Mouse (Mus musculus) kidney, postnatal 0 days (tissue): ENCODE results near the gene Fam49a. TPM values are rescaled to one million over a fixed set of nuclear protein-coding genes. Genes with fewer than 3 reads are reported as not detected.

Source experiments
- ATAC-seq: fragments of 200-750 bp; cut with Nextera tagmentation; replicated peaks from 2 replicates; pipeline ENCODE4 v1.8.0; 2017; ENCODE audit warnings: low read depth, moderate number of reproducible peaks, moderate TSS enrichment, moderate library complexity; ENCODE audit not compliant: low FRiP score
- DNase-seq: peaks from one replicate; pipeline ENCODE4 v3.0.0-alpha.2; 2016; ENCODE audit warnings: low spot score
- H3K27ac ChIP-seq: fragments of 300-500 bp; sonication (generic); 2 replicates; pipeline ENCODE4 v1.5.1; 2014; ENCODE audit warnings: mild to moderate bottlenecking
- H3K27me3 ChIP-seq: fragments of 300-500 bp; sonication (generic); 2 replicates; pipeline ENCODE4 v1.6.1; 2014; ENCODE audit warnings: low read length, mixed read lengths; ENCODE audit not compliant: insufficient read depth
- H3K36me3 ChIP-seq: fragments of 300-500 bp; sonication (generic); 2 replicates; pipeline ENCODE4 v1.6.1; 2014; ENCODE audit warnings: low read length, mixed read lengths; ENCODE audit not compliant: insufficient read depth
- H3K4me1 ChIP-seq: fragments of 300-500 bp; sonication (generic); replicated peaks from 2 replicates; pipeline ENCODE4 v1.6.1; 2014; ENCODE audit warnings: antibody characterized with exemption, low read length, mixed read lengths; ENCODE audit not compliant: insufficient read depth
- H3K4me2 ChIP-seq: fragments of 300-500 bp; sonication (generic); 2 replicates; pipeline ENCODE4 v1.6.1; 2014; ENCODE audit warnings: mild to moderate bottlenecking, low read length, moderate library complexity, mixed read lengths
- H3K4me3 ChIP-seq: fragments of 300-500 bp; sonication (generic); replicated peaks from 2 replicates; pipeline ENCODE4 v1.5.1; 2014; ENCODE audit warnings: low read depth, low read length
- H3K9ac ChIP-seq: fragments of 300-500 bp; sonication (generic); 2 replicates; pipeline ENCODE4 v1.6.1; 2014; ENCODE audit warnings: low read depth, low read length
- H3K9me3 ChIP-seq: fragments of 300-500 bp; sonication (generic); replicated peaks from 2 replicates; pipeline ENCODE4 v1.6.1; 2016; ENCODE audit warnings: low read length, inconsistent platforms, mixed read lengths
- CTCF ChIP-seq: IDR thresholded peaks from 2 replicates; pipeline ENCODE4 v1.5.1; 2016; ENCODE audit warnings: antibody characterized with exemption, low read depth, mild to moderate bottlenecking, moderate library complexity
- WGBS: fragments of 180-500 bp; shearing (Covaris S2); extraction: QIAGEN DNeasy Blood & Tissue Kit; methylation state at CpG from one replicate; pipeline ENCODE4 v1.1.7; 2014; 5-methylcytosine and 5-hydroxymethylcytosine counted together
- polyA plus RNA-seq: library from polyadenylated mRNA; unstranded; fragments of >200 nt; fragmentation: Nextera tagmentation; extraction: Ambion mirVana; gene quantifications from 2 replicates; pipeline ENCODE4 v1.2.1, GENCODE M21; 2015

The Fam49a gene
- polyA plus RNA-seq, 1 experiment from 2014 or later: 5.6 TPM

GRCm38 (mm10) chr12:12420841-12421579 lies 159.1 kb downstream of the Fam49a start:
- Histone ChIP-seq H3K4me2 (peak overlapping the region; percentile 59), H3K9me3 (no peaks in the 10 kb centered on the region), H3K27ac (no peak overlapping the region), H3K36me3 (no peaks in the 10 kb centered on the region), H3K9ac (peak overlapping the region; percentile 63), H3K4me3 (peak overlapping the region; percentile 29), H3K27me3 (no peaks in the 10 kb centered on the region), H3K4me1 (no peaks in the 10 kb centered on the region)
- ATAC-seq: peak; percentile 91
- TF ChIP-seq CTCF: peak; percentile 95
- 11% methylated on average over 25 of the region's 25 CpGs for WGBS
- DNase-seq: peak; percentile 90

GRCm38 (mm10) chr12:12421580-12421878 lies 159.6 kb downstream of the Fam49a start:
- H3K27me3 ChIP-seq: no peaks in the 10 kb centered on the region
- no peak overlapping the region for H3K4me2 ChIP-seq
- no peak overlapping the region for H3K27ac ChIP-seq
- no peaks in the 10 kb centered on the region for H3K36me3 ChIP-seq
- TF ChIP-seq CTCF: no peak
- no peaks in the 10 kb centered on the region for H3K9me3 ChIP-seq
- 94% methylated on average over 8 of the region's 8 CpGs for WGBS
- H3K4me3 ChIP-seq: no peak overlapping the region
- no peak overlapping the region for H3K9ac ChIP-seq
- DNase-seq: no peak
- ATAC-seq: no peak
- H3K4me1 ChIP-seq: no peaks in the 10 kb centered on the region

- no peak overlapping the region for H3K27ac ChIP-seq
- TF ChIP-seq CTCF: no peak
- ATAC-seq (no peak), DNase-seq (no peak)
- H3K4me2 ChIP-seq: no peak overlapping the region
- H3K27me3 ChIP-seq: no peaks in the 10 kb centered on the region
- 80% methylated on average over 5 of the region's 5 CpGs for WGBS
- no peak overlapping the region for H3K9ac ChIP-seq
- H3K36me3 ChIP-seq: no peaks in the 10 kb centered on the region
- H3K9me3 ChIP-seq: no peaks in the 10 kb centered on the region
- no peak overlapping the region for H3K4me3 ChIP-seq
- no peaks in the 10 kb centered on the region for H3K4me1 ChIP-seq
These were observed 163.2 kb downstream of the Fam49a start for GRCm38 (mm10) chr12:12425188-12425587.

- Histone ChIP-seq H3K4me2 (no peak overlapping the region), H3K27me3 (no peaks in the 10 kb centered on the region), H3K4me1 (no peaks in the 10 kb centered on the region), H3K9ac (no peak overlapping the region), H3K27ac (no peak overlapping the region), H3K9me3 (no peaks in the 10 kb centered on the region), H3K4me3 (no peak overlapping the region), H3K36me3 (no peaks in the 10 kb centered on the region)
- DNase-seq: no peak
- TF ChIP-seq CTCF: no peak
- 96% methylated on average over 1 of the region's 1 CpGs for WGBS
- ATAC-seq: no peak
These were observed 165.3 kb downstream of the Fam49a start for GRCm38 (mm10) chr12:12427285-12427684.

- ATAC-seq: no peak
- DNase-seq: no peak
These were observed 166.9 kb downstream of the Fam49a start for GRCm38 (mm10) chr12:12428886-12429285.

More at GRCm38 (mm10) chr12:12428886-12429285, 166.9 kb downstream of the Fam49a start:
- Histone ChIP-seq H3K9me3 (no peaks in the 10 kb centered on the region), H3K4me2 (no peak overlapping the region), H3K4me1 (no peaks in the 10 kb centered on the region), H3K27ac (no peak overlapping the region), H3K36me3 (no peaks in the 10 kb centered on the region), H3K4me3 (no peak overlapping the region), H3K9ac (no peak overlapping the region), H3K27me3 (no peaks in the 10 kb centered on the region)
- TF ChIP-seq CTCF: no peak
- WGBS: 80% methylated on average over 7 of the region's 7 CpGs
